Mouse (Mus musculus) heart, postnatal 0 days (tissue): ENCODE measurements around the gene Ldlr.

Source experiments
- CTCF ChIP-seq: IDR thresholded peaks from 2 replicates; pipeline ENCODE4 v1.5.1; 2016; ENCODE audit warnings: antibody characterized with exemption, control low read depth, low read depth
- EP300 ChIP-seq: IDR thresholded peaks from 2 replicates; pipeline ENCODE4 v1.6.1; 2016; ENCODE audit warnings: antibody characterized with exemption, low read depth

DNA sequence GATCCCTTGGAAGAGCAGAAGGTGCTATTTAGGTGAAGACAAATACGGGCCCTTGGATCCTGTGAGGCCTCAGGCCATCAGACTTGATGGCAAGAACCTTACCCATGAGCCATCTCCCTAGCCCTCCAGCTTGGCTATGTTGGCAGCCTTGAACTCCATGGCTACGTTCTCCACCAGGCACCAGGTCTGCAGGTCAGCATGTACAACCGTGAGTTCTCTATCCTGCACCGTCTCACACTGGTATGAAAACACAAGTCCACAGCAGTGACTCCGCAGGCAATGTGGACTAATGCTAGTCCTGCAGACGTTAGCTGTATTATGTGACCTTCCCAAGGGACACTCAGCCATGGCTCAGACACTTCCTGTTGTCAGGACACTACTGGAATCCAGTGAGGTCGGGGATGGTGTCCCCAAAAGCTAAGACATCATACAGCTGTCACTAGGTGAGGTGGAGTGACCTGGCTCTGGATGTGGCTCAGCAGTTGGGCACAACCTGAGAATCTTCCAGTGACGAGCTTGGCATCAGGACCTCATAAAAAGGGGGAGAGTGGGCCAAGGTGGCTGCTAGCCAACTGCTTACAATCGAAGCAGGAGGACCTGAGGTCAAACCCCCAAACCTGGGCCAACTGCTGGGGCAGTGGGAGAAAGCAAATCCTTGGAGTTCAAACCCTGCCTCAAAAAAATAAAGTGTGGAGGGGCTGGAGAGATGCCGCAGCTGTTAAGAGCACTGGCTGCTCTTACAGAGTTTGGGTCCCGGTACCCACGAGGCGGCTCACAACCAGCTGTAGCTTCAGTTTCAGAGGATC lies 31.4 kb downstream of the Ldlr start:
- no peak for TF ChIP-seq CTCF
- TF ChIP-seq EP300 = no peak
